Mouse (Mus musculus) limb, embryonic 10.5 days (tissue): ENCODE results near the gene Zzz3. TPM values are rescaled to one million over a fixed set of nuclear protein-coding genes. Genes with fewer than 3 reads are reported as not detected.

ENCODE experiments used
- DNase-seq: peaks from one replicate; pipeline ENCODE4 v3.0.0-alpha.2; 2017; ENCODE audit warnings: low spot score
- H3K27ac ChIP-seq: fragments of 300-500 bp; sonication (generic); 2 replicates; pipeline ENCODE4 v1.5.1; 2016; ENCODE audit warnings: mild to moderate bottlenecking
- H3K27me3 ChIP-seq: fragments of 300-500 bp; sonication (generic); 2 replicates; pipeline ENCODE4 v1.6.1; 2016; ENCODE audit warnings: low read depth, mild to moderate bottlenecking; ENCODE audit not compliant: poor library complexity, severe bottlenecking
- H3K36me3 ChIP-seq: fragments of 300-500 bp; sonication (generic); 2 replicates; pipeline ENCODE4 v1.6.1; 2016; ENCODE audit warnings: mild to moderate bottlenecking, moderate library complexity
- H3K4me1 ChIP-seq: fragments of 300-500 bp; sonication (generic); 2 replicates; pipeline ENCODE4 v1.6.1; 2016
- H3K4me3 ChIP-seq: fragments of 300-500 bp; sonication (generic); 2 replicates; pipeline ENCODE4 v1.5.1; 2016; ENCODE audit warnings: mild to moderate bottlenecking, moderate library complexity
- H3K9me3 ChIP-seq: fragments of 300-500 bp; sonication (generic); replicated peaks from 2 replicates; pipeline ENCODE4 v1.6.1; 2016; ENCODE audit warnings: mild to moderate bottlenecking
- WGBS: fragments of 180-500 bp; shearing (Covaris S2); methylation state at CpG from one replicate; pipeline ENCODE4 v1.1.7; 2016; 5-methylcytosine and 5-hydroxymethylcytosine counted together
- polyA plus RNA-seq: library from polyadenylated mRNA; unstranded; fragments of >200 nt; fragmentation: Nextera tagmentation; extraction: Ambion mirVana; gene quantifications from 2 replicates; pipeline ENCODE4 v1.2.1, GENCODE M21; 2016

The Zzz3 gene
- polyA plus RNA-seq, 1 experiment from 2014 or later = 57.8 TPM

- 90% methylated on average over 7 of the region's 7 CpGs for WGBS
- DNase-seq = no peak
- no peaks in the 10 kb centered on the region for H3K27me3 ChIP-seq
- H3K27ac ChIP-seq = no peak overlapping the region
- H3K4me3 ChIP-seq = no peak overlapping the region
- no peaks in the 10 kb centered on the region for H3K4me1 ChIP-seq
- H3K36me3 ChIP-seq = peaks cover 57% of the 10 kb centered on the region
- no peaks in the 10 kb centered on the region for H3K9me3 ChIP-seq
Measured at GRCm38 (mm10) chr3:152359151-152359550, 36.1 kb upstream of the Zzz3 start.

- Histone ChIP-seq H3K9me3 (no peaks in the 10 kb centered on the region), H3K4me1 (no peaks in the 10 kb centered on the region), H3K36me3 (peaks cover 96% of the 10 kb centered on the region), H3K27me3 (no peaks in the 10 kb centered on the region), H3K27ac (no peak overlapping the region), H3K4me3 (no peak overlapping the region)
- 95% methylated on average over 2 of the region's 2 CpGs for WGBS
- DNase-seq = no peak
Measured at GRCm38 (mm10) chr3:152364181-152364580, 31.1 kb upstream of the Zzz3 start.

- no peaks in the 10 kb centered on the region for H3K27me3 ChIP-seq
- H3K27ac ChIP-seq = no peak overlapping the region
- no peaks in the 10 kb centered on the region for H3K9me3 ChIP-seq
- H3K4me3 ChIP-seq = no peak overlapping the region
- peaks cover 96% of the 10 kb centered on the region for H3K36me3 ChIP-seq
- WGBS = 90% methylated on average over 4 of the region's 4 CpGs
- no peak for DNase-seq
- no peaks in the 10 kb centered on the region for H3K4me1 ChIP-seq
Measured at GRCm38 (mm10) chr3:152376063-152376462, 19.2 kb upstream of the Zzz3 start.

- WGBS = 72% methylated on average over 11 of the region's 11 CpGs
- H3K36me3 ChIP-seq = peaks cover 85% of the 10 kb centered on the region
- no peaks in the 10 kb centered on the region for H3K4me1 ChIP-seq
- no peak for DNase-seq
- H3K27ac ChIP-seq = no peak overlapping the region
- H3K4me3 ChIP-seq = no peak overlapping the region
- no peaks in the 10 kb centered on the region for H3K27me3 ChIP-seq
- H3K9me3 ChIP-seq = no peaks in the 10 kb centered on the region
Measured at GRCm38 (mm10) chr3:152384106-152384505, 11.2 kb upstream of the Zzz3 start.

- Histone ChIP-seq H3K4me3 (peak overlapping the region; percentile 81), H3K27me3 (no peaks in the 10 kb centered on the region), H3K27ac (peak overlapping the region; percentile 99), H3K4me1 (peaks cover 25% of the 10 kb centered on the region), H3K9me3 (no peaks in the 10 kb centered on the region), H3K36me3 (peaks cover 40% of the 10 kb centered on the region)
- peak; percentile 97 for DNase-seq
- WGBS = 3% methylated on average over 97 of the region's 102 CpGs
Measured at GRCm38 (mm10) chr3:152396278-152396987, 1.2 kb downstream of the Zzz3 start.

- no peak for DNase-seq
- 3% methylated on average over 10 of the region's 10 CpGs for WGBS
- Histone ChIP-seq H3K27ac (peak overlapping the region; percentile 99), H3K4me3 (peak overlapping the region; percentile 81), H3K27me3 (no peaks in the 10 kb centered on the region), H3K9me3 (no peaks in the 10 kb centered on the region), H3K4me1 (peaks cover 27% of the 10 kb centered on the region), H3K36me3 (peaks cover 35% of the 10 kb centered on the region)
Measured at GRCm38 (mm10) chr3:152396988-152397314, 1.7 kb downstream of the Zzz3 start.

- Histone ChIP-seq H3K4me3 (peak overlapping the region; percentile 81), H3K27me3 (no peaks in the 10 kb centered on the region), H3K9me3 (no peaks in the 10 kb centered on the region), H3K4me1 (peaks cover 31% of the 10 kb centered on the region), H3K36me3 (peaks cover 30% of the 10 kb centered on the region), H3K27ac (peak overlapping the region; percentile 99)
- DNase-seq = no peak
- WGBS = 74% methylated on average over 9 of the region's 9 CpGs
Measured at GRCm38 (mm10) chr3:152397335-152397940, 2.2 kb downstream of the Zzz3 start.

- no peak overlapping the region for H3K4me3 ChIP-seq
- 83% methylated on average over 5 of the region's 5 CpGs for WGBS
- H3K27ac ChIP-seq = no peak overlapping the region
- peaks cover 19% of the 10 kb centered on the region for H3K4me1 ChIP-seq
- no peaks in the 10 kb centered on the region for H3K27me3 ChIP-seq
- no peak for DNase-seq
- H3K9me3 ChIP-seq = no peaks in the 10 kb centered on the region
- peaks cover 13% of the 10 kb centered on the region for H3K36me3 ChIP-seq
Measured at GRCm38 (mm10) chr3:152400441-152400840, 5.2 kb downstream of the Zzz3 start.

GRCm38 (mm10) chr3:152400875-152401274, 5.6 kb downstream of the Zzz3 start:
- no peaks in the 10 kb centered on the region for H3K9me3 ChIP-seq
- H3K36me3 ChIP-seq = peaks cover 13% of the 10 kb centered on the region
- H3K27me3 ChIP-seq = no peaks in the 10 kb centered on the region
- H3K27ac ChIP-seq = no peak overlapping the region
- peaks cover 19% of the 10 kb centered on the region for H3K4me1 ChIP-seq
- WGBS = 89% methylated on average over 3 of the region's 3 CpGs
- no peak overlapping the region for H3K4me3 ChIP-seq
- no peak for DNase-seq

- Histone ChIP-seq H3K27ac (no peak overlapping the region), H3K9me3 (no peaks in the 10 kb centered on the region), H3K36me3 (peaks cover 13% of the 10 kb centered on the region), H3K4me1 (peaks cover 19% of the 10 kb centered on the region), H3K4me3 (no peak overlapping the region), H3K27me3 (no peaks in the 10 kb centered on the region)
- no peak for DNase-seq
- WGBS = 78% methylated on average over 7 of the region's 7 CpGs
Measured at GRCm38 (mm10) chr3:152401964-152402670, 6.8 kb downstream of the Zzz3 start.

- H3K4me1 ChIP-seq = peaks cover 14% of the 10 kb centered on the region
- H3K36me3 ChIP-seq = peaks cover 13% of the 10 kb centered on the region
- 89% methylated on average over 3 of the region's 3 CpGs for WGBS
- no peak overlapping the region for H3K4me3 ChIP-seq
- no peaks in the 10 kb centered on the region for H3K9me3 ChIP-seq
- DNase-seq = no peak
- no peaks in the 10 kb centered on the region for H3K27me3 ChIP-seq
- no peak overlapping the region for H3K27ac ChIP-seq
Measured at GRCm38 (mm10) chr3:152402671-152403066, 7.4 kb downstream of the Zzz3 start.

- H3K4me1 ChIP-seq = peaks cover 12% of the 10 kb centered on the region
Measured at GRCm38 (mm10) chr3:152403827-152404226, 8.6 kb downstream of the Zzz3 start.

GRCm38 (mm10) chr3:152405420-152405819, 10.1 kb downstream of the Zzz3 start:
- no peak overlapping the region for H3K4me3 ChIP-seq
- 93% methylated on average over 7 of the region's 7 CpGs for WGBS
- no peak for DNase-seq

More at GRCm38 (mm10) chr3:152403827-152404226, 8.6 kb downstream of the Zzz3 start:
- Histone ChIP-seq H3K4me3 (no peak overlapping the region), H3K36me3 (peaks cover 8% of the 10 kb centered on the region), H3K27ac (no peak overlapping the region), H3K9me3 (no peaks in the 10 kb centered on the region), H3K27me3 (no peaks in the 10 kb centered on the region)
- no peak for DNase-seq
- whole genome bisulfite sequencing = 87% methylated on average over 2 of the region's 2 CpGs

More at GRCm38 (mm10) chr3:152405420-152405819, 10.1 kb downstream of the Zzz3 start:
- Histone ChIP-seq H3K36me3 (peaks cover 10% of the 10 kb centered on the region), H3K27ac (no peak overlapping the region), H3K9me3 (no peaks in the 10 kb centered on the region), H3K27me3 (no peaks in the 10 kb centered on the region), H3K4me1 (peaks cover 8% of the 10 kb centered on the region)
